Mouse (Mus musculus): ENCODE measurements at regions not wholly inside any gene's neighbourhood (a gene's known extent, or its start where the extent isn't known, plus 50 kb on each side); places are given as distances from the start of the nearest gene placed in this dataset.

GRCm38 (mm10) chr13:80514982-80515253, 368.3 kb upstream of the Arrdc3 start:
- TF ChIP-seq CTCF (IDR thresholded peaks at IDR 0.05; ENCODE audit: borderline replicate concordance, insufficient read depth, low read length) (no peak), POLR2A (IDR thresholded peaks at IDR 0.05; ENCODE audit: low read depth, low read length) (no peak)

Measured in embryonic fibroblast, embryonic 13.5 days (primary cell).